Mouse (Mus musculus) A20 (cell line): ENCODE measurements around the gene Tmem240.
"Not testable (repeated sequence)": the region's sequence is repeated elsewhere in the genome, so short reads cannot be mapped to it uniquely, and the experiment has no call there.

Experiments used
- DNase-seq: peaks from one replicate; pipeline ENCODE4 v3.0.0-alpha.2; 2011; ENCODE audit warnings: low read depth, low spot score

Tmem240 gene

DNA sequence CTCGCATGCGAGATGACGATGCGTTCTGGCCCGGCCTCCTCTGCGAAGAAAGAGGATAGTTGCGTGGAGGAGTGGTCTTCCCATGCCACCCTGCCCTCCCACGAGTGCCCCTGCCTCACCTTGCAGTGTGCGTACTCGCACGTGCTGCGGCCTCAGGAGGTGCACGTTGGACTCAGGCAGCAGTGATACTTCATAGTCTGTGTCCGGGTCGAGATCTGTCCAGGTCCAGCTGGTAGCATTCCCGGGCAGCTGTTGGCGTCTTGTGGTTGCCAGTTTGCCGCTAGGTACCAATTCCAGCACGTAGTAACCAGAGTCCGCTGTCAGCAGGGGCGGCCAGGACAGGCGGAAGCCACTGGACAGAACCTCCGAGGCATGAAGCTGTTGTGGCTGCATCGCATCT is 36.0 kb downstream of the Tmem240 start:
- DNase-seq: no peak

DNA sequence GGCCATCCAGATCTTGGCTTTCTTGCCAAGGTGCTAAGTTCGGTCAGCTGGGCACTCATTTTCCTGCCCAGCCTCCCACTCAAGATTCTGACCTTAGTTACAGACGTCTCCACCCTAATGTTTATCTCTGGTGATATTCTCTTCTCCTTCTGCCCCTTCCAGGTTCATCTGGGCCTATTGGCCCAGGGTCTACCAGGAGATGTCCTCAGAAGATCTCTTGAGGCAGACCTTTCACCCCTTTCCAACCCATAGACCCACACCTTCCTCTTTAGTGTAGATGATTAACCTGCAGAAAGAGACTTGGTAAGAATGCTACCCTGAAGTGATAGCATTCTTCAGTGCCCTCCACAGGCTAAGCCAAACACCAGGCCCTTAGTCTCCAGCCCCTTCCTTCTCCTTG is 37.1 kb downstream of the Tmem240 start:
- DNase-seq: no peak

DNA sequence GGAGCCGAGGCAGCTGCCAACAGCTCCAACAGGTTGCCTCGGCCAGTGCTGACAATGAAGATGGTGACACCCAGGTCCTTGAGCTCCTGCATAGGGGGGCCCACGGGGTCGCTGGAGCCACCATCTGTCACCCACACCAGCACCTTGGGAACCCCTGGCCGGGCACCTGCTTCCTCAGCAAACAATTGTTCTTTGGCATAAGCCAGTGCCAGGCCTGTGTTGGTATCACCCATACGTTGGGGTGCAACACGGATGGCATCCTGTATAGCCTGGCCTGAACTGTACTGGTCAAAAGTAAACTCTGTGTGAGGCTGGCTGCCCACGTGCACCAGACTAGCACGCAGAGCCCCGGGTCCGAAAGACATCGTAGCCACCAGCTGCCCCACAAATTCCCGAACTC is 38.2 kb downstream of the Tmem240 start:
- no peak for DNase-seq

DNA sequence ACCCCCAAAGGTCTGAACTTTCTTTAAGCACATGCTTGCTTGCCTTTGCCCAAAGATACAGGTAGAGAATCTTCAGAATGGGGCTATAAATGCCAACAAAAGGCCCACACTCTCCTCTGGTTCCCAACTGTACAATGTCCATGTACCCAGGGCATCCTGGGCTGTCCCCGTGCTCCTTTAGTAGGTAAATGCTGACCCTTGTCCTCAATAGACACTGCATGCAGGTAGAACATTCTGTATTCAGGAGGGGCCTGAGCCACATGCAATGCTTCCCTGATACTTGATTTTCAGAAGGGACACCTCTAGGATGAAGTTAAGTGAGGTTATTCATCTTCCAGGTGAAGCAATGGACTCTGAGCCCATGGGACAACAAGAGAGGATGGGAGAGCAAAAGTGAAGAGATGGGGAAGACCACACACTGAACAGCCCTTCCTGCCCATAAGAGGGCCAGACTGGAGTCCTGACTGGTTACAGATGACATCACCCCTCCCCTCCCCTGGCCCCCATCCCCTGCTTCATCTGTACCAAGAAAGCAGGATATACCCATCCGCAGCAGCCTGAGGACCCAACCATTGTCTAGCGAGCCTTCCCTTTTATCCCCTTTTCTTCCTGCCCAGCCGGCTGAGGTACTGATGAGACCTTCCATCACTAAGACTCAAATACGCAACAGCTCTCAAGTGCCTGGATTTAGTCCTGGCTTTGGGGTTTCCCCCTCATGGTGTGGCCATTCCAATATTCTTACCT is 38.9 kb downstream of the Tmem240 start:
- no peak for DNase-seq

DNA sequence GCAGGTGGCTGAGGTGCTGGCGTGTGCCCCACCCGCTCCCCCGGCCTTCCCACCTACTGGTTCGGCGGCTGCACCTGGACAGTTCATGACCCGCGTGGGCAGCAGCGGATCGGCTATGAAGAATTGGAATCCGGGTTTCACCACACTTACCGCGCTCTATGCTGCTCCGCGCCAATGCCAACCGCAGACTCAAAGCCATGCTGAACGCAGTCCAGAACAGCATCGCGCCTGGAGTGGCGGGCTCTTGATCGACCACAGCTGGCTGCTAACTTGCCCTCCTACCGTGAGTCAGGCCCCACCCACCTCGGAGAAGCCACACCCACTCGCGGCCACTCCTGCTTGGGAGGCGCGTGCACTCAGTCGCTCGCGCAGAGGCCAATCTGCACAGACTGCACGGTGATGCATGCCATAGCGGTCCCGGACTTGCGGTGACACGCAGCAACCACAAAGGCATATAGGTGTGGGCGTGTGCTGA is 39.7 kb downstream of the Tmem240 start, which contains the start of gene Vwa1:
Vwa1 (minus strand) TSS at position 419 of the 475 bp plus-strand sequence.
- DNase-seq: peak; percentile 93

DNA sequence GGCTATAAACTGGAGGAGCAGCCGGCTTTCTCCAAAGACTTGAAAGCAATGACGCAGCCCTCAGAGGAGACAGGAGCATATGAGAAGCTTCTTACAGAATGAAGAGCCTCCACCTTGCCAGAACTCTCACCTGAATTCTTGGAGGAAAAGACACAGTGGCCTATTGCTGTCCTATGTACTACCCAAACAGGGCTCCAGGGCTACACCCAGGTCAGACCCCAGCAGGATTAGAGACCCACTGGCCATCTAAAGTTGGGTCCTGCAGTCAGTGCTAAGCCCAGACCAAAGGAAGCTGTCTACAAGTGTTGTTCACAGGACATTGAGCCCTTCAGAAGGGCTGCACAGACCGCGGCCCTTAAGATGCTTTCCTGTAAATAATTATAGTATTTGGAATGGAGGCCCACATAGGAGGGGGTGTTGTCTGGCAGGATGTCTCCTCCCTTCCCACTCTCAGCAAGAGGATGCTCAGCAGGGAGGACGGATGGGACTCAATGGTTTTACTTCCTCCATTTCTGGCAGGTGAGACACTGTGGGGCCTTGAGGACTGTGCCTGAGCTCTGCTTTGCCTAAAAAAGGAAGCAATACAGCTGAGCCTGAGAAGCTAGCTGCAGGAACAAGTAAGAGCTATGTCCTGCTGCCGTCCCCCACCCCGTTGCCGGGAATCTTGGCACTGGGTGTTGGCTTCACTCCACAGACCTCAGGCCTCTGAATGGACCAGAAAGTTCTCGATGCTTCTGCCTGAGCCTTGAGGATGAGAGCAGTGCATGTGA is 40.6 kb downstream of the Tmem240 start:
- DNase-seq: peak; percentile 87

DNA sequence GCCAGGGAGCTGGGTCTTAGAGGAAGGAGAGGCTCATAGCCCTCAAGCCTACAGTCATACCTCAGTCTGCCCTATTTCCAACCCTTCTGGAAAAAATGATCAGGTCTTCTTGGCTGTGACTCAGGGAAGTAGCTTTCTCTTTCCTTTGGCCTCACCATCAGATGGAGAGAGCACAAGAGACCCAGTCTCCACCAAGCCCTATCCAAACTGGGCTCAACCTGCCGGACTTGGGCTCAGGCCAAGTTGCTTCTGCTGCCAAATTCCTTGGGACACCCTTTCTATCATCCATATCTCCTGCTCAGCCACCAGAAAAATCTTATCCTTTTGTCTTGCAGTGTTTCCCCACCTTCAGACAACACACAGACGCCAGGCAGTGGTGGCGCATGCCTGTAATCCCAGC is 41.3 kb downstream of the Tmem240 start:
- no peak for DNase-seq

DNA sequence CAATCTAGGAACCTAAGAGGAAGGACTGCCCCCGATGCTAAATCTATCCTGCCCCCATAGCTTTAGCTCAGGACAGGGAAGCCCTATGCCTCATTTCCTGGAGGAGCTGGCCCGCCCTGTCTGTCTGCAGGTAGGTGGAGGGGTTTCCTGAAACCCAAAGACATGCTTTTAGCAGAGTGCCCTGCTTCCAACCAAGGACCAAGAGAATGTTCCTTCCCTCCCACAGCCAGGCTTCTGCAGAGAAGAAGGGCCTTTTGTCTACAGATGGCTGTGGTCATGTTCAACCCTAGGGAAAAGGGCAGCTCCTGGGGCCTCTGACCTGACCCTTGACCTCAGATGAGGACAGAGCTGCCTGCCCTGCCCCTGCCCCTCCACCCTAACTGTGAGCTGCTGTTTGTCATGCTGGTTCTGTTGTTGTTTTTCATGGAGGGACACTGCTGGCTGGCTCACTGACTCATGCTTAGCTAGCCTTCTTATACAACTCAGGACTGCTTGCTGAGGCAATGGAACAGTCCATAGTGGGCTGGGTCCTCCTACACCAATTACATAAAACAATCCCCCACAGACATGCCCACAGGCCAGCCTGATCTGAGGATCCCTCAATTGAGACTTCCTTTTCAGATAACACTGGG is 42.2 kb downstream of the Tmem240 start:
- DNase-seq: no peak

DNA sequence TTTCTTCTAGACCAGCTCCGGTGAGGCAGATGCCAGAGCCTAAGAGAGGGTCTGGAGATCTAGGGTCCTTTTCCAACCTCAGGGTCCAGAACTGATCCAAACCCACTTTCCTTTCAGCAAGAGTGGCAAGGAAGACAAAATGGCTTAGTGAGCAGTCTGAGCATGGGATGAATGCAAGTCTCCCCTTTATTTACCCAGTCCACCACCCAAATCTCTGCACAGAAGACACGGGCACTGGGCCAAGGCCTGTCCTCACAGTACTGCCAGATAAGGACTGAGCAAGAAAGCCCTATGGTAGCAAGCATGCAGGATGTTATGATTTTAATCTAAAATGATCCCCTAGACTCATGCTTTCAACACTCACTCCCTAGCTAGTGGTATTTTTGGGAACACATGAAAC is 43.2 kb downstream of the Tmem240 start:
- no peak for DNase-seq

DNA sequence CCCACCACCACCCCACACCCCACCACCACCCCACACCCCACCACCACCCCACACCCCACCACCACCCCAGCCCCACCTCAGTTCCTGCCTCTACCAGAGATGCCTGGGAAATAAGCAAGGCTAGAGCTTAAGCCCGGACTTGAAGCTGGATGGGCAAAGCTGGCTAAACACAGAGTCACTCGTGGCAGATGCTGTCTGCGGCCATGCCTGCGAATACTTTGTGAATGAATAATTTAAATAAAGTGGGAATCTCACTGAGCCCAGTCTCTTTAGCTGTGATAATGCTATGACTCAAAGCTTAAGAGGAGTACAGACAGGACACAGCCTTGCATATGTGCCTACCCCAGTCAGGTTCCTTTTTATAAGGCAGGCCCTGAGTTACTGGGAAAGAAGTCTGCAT is 44.9 kb downstream of the Tmem240 start:
- no peak for DNase-seq

DNA sequence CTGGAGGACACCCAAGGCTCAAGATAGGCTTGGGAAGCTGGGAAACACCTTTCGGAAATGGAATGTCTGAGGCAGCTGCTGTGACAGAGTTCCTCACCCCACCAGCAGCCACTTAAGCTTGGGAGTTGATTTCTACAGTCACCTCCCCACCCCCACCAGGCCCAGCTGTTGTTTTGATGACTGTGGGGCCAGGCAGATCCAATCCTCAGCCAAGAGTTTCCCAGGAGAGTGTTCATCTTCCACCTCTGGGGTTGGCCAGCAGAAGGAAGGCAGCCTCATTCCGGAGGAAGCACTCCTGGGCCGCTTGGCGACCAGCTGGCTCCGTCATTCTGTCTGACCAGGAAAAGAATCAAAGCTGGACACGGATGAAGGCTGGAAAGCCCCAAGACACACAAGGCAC is 46.3 kb downstream of the Tmem240 start:
- DNase-seq: no peak

DNA sequence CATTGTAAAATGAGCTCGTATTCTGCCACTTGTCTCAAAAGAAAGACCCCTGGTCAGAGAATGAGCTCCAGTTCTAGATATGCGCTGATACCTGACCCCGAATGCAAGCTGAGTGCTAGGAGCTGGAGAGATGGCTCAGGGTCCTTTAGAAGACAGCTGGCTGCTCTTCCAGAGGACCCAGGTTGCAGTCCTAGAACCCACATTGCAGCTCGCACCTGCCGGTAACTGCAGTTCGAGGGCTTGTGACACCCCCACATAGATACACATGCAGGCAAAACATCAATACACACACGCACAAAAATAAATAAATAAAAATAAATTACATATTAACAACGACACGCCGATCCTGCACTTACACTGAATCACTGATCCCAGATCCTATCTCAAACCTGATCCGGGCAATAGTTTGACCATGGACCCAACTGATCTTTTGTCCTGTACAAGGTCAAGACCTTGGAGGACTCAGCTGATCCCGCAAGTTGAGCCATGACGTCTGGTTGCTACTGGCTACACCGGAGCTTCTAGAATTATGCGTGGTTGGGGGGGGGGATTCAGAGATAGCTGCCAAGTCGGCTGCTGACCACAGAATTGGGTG is 49.0 kb downstream of the Tmem240 start:
- no peak for DNase-seq

DNA sequence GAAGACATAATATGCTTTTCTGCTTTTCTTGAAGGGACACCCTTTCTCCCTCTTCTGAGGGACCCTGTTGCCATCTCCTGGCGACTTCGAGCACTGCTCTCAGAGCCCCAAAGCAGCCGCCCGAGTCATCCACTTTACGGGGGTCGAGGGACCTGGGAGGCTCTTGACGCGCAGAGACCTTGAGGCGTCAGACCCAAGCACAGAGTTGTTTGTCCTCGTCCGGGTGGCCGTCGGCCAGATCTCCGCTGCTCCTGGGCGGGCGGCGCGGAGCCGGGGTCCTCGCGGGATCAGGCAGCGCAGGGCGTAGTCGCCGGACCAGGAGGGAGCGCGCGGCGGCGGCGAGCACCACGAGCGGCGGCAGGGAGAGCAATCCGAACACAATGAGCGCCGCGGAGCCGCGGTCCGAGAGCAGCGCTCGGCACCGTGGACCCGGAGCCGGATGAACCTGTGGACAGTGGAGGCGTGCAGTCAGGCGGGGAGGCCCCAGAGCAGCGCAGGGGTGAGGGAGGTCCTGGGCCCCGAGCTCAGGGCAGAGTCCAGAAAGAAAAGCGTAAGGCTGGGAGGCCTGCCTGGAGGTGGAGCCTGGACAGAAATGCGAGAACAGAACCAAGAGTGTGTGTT is 49.6 kb downstream of the Tmem240 start:
- peak; percentile 79 for DNase-seq

DNA sequence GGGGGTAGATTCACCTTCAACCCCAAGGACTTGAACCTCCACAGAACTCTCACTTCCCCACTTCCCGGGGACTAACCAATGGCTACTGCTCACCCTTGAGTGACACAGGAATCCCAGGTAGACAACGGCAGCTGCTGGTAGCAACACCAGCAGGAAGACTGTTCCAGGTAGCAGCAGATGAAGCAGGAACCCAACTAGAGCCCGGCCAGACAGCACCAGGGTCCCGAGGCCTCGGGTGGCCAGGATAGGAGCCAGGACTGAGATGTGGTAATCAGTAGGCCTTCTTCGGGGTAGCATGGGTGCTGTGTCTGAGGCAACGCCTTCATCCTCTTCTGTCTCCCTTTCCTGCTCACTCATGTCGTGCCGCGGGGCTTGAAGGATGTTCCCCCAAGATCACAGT is 50.6 kb downstream of the Tmem240 start:
- DNase-seq: no peak

DNA sequence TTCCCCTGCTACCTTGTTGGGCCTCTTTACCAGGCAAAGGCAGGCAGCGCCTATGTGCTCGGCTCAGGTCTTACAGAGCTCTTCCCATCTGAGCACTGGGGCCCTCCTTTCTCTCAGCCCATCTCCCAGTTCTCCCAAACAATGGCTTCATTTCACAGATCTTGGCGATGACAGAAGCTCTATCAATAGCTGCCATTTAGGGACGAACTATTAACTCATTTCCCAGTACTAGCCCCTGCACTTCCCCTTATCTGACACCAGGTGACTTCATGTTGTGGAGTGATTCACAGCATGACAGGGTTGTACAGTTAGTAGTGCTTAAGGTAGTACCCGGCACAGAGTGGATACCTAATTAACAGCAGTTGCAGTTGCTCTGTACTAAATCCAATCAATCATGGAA is 51.2 kb downstream of the Tmem240 start, which contains the start of gene Tmem88b:
Tmem88b (minus strand) TSS at position 56 of the 400 bp plus-strand sequence.
- DNase-seq: peak; percentile 37

DNA sequence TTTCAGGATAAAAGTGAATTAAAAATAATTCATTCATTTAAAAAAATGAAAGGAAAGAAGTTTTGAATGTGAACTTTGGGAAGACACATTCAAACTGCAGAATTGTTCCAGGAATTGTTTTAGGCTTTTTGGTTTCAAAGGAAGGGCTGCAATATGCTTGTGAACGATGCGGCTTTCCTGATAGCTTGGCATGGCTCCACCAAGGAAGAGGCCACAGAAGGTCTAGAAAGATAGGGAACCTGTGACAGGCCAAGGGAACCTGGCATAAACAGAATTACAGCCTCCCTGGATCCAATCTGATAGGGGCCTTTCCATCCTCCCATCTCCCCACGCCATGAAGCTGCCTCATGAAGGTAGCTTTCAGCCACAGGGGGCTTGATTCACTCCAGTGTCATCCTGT is 53.7 kb downstream of the Tmem240 start:
- DNase-seq: no peak

DNA sequence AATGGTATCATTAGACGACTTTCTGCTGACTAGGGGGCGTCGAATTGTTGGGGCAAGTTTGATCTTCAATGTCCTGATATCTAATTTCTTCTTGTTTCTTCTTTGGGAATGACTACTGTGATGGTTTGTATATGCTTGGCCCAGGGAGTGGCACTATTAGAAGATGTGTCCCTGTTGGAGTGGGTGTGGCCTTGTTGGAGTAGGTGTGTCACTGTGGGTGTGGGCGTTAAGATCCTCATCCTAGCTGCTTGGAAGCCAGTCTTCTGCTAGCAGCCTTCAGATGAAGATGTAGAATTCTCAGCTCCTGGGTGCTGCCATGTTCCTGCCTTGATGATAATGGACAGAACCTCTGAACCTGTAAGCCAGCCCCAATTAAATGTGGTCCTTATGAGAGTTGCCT is 54.2 kb downstream of the Tmem240 start:
- not testable (repeated sequence) for DNase-seq

DNA sequence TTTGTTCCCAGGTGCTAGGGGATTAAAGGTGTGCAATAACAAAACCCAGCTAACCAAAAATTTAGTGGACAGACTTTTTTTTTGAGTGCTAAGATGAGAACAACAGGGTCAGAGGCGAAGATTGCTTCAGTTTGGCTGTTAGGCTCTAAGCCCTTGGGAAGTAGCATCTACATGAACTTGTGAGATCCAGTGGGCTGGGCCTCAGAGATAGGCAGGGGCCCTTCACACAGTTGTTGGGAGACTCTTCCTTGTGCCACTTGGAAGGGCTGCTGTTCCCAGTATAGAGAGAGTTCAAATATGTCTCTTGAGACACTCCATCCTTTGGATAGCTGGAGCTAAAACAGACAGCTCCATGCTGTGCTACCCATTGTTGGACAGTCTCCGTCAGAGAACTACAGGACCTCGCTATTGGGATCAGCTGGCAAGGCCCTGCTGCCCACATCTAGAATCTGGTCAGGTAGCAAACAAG is 55.5 kb downstream of the Tmem240 start, which contains the start of gene Ankrd65:
Ankrd65 (plus strand) TSS at position 419 of the 469 bp plus-strand sequence.
- no peak for DNase-seq
